Mouse (Mus musculus) cortical plate, adult 2 months (tissue): ENCODE data around the gene Nek2. TPM values are rescaled to one million over a fixed set of nuclear protein-coding genes. Genes with fewer than 3 reads are reported as not detected.

Experiments used
- H3K27ac ChIP-seq: fragments of 200-500 bp; 2 replicates; pipeline ENCODE4 v1.5.1; 2012; ENCODE audit warnings: low read length, control low read depth, inconsistent platforms; ENCODE audit not compliant: insufficient read depth
- H3K4me1 ChIP-seq: fragments of 200-500 bp; 2 replicates; pipeline ENCODE4 v1.6.1; 2011; ENCODE audit warnings: low read length; ENCODE audit not compliant: control insufficient read depth, insufficient read depth
- H3K4me3 ChIP-seq: fragments of 200-500 bp; 2 replicates; pipeline ENCODE4 v1.5.1; 2011; ENCODE audit warnings: mild to moderate bottlenecking, low read length, control low read depth; ENCODE audit not compliant: insufficient read depth
- CTCF ChIP-seq: fragments of 200-500 bp; IDR thresholded peaks from 2 replicates; pipeline ENCODE4 v1.5.1; 2011; ENCODE audit warnings: mild to moderate bottlenecking, control low read depth, low read length; ENCODE audit not compliant: insufficient read depth; ENCODE audit errors: extremely low read depth
- POLR2A ChIP-seq: fragments of 200-500 bp; IDR thresholded peaks from 2 replicates; pipeline ENCODE4 v1.6.1; 2011; ENCODE audit warnings: mild to moderate bottlenecking, low read length, control low read depth; ENCODE audit not compliant: insufficient read depth; ENCODE audit errors: extremely low read depth
- polyA plus RNA-seq: library from polyadenylated mRNA; depleted of rRNA; stranded (reverse); fragments of >200 nt; gene quantifications from 2 replicates; pipeline ENCODE4 v1.2.3, GENCODE M21; 2012

Gene Nek2
- polyA plus RNA-seq, 1 experiment, result 1.2 TPM

GRCm38 (mm10) chr1:191812949-191813691 is 8.1 kb upstream of the Nek2 start:
- Histone ChIP-seq H3K4me3 (no peak overlapping the region), H3K27ac (no peak overlapping the region), H3K4me1 (no peaks in the 10 kb centered on the region)
- TF ChIP-seq CTCF (no peak), POLR2A (no peak)

DNA sequence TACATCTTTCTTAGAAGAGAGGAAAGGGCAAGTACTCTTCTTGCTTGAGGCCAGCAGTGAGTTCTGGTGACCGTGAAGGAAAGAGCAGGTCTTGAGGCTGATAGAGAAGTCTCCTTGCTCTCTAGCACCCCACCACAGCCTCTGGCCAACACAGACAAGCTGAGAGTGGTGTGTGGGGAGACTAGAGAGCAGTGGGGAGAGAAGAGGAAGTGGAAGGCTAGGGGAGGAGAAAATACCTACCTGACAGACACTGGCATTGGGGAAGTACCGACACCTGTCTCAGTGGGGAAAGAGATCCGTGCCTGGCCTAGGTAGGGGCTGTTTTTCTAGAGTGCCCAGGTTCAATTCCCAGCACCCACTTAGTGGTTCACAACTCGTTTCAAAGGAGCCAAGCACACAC is 7.0 kb upstream of the Nek2 start:
- Histone ChIP-seq H3K4me3 (no peak overlapping the region), H3K27ac (no peak overlapping the region), H3K4me1 (no peaks in the 10 kb centered on the region)
- no peak for TF ChIP-seq CTCF

GRCm38 (mm10) chr1:191814935-191815334 is 6.3 kb upstream of the Nek2 start:
- no peak overlapping the region for H3K4me3 ChIP-seq
- no peak for TF ChIP-seq CTCF
- TF ChIP-seq POLR2A, result no peak
- no peak overlapping the region for H3K27ac ChIP-seq
- no peaks in the 10 kb centered on the region for H3K4me1 ChIP-seq

DNA sequence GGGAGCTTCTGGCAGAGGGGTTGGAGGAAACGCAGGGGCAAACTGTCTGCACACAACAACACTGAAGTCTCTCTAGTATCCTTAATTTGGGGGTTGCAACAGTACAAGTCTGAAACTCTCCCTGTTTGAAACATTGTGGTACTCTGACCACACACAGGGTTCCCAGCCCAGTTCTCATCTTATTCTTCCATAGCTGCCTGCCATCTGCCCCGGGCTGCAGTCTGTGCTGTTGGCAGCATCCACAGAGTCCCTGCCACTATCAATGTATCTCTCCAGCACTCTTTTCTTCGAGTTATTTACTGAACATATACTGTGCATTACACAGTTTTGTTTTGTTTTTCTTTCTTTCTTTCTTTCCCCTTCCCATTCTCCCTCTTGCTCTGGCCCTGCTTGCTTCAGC is 4.6 kb upstream of the Nek2 start:
- Histone ChIP-seq H3K4me1 (no peaks in the 10 kb centered on the region), H3K27ac (no peak overlapping the region), H3K4me3 (no peak overlapping the region)
- no peak for TF ChIP-seq POLR2A
- TF ChIP-seq CTCF, result no peak

DNA sequence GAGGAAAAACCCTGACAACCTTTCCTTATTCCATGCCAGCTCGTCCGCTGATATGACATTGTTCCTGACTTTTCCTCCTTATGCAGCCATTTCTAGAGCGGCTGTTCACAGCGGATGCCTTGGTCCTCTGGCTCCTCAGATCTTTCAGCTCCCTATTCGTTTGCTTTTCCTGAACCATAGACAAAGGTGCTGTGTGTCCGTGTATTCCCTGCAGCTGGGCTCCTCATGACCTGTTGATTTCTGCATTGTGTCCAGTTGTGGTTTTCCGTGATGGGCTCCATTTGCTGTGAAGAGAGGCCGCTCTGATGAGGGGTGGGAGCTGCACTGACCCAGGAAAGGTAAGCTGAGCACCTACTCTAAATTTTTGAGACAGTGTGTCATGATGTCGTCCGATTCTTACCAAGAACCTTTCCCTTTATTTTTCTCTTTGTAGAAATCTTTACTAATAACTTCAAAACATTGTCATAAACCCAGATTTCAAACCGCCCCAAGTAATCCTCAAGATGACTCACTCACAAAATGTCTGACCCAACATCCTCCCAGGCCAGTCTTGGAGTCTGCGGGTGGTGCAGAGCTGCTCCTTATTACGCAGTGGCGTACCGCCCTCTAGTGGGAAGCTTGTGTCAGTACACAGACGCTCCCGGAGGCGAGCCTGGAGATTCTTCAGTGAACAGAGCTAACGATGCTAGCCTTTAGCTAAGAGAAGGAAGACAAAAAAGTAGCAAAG is 3.7 kb upstream of the Nek2 start:
- Histone ChIP-seq H3K4me1 (no peaks in the 10 kb centered on the region; the same call in 1 of the 2 replicates), H3K4me3 (no peak overlapping the region), H3K27ac (no peak overlapping the region)
- no peak for TF ChIP-seq POLR2A
- peak; percentile 99 for TF ChIP-seq CTCF

GRCm38 (mm10) chr1:191818145-191818631 is 3.1 kb upstream of the Nek2 start:
- H3K4me3 ChIP-seq, result no peak overlapping the region

GRCm38 (mm10) chr1:191819026-191819425 is 2.2 kb upstream of the Nek2 start:
- no peak overlapping the region for H3K4me3 ChIP-seq
- H3K27ac ChIP-seq, result no peak overlapping the region
- no peaks in the 10 kb centered on the region; the same call in 1 of the 2 replicates for H3K4me1 ChIP-seq
- TF ChIP-seq POLR2A (no peak), CTCF (no peak)

More at GRCm38 (mm10) chr1:191818145-191818631, 3.1 kb upstream of the Nek2 start:
- no peaks in the 10 kb centered on the region; the same call in 1 of the 2 replicates for H3K4me1 ChIP-seq
- TF ChIP-seq POLR2A (no peak), CTCF (no peak)
- H3K27ac ChIP-seq, result no peak overlapping the region

DNA sequence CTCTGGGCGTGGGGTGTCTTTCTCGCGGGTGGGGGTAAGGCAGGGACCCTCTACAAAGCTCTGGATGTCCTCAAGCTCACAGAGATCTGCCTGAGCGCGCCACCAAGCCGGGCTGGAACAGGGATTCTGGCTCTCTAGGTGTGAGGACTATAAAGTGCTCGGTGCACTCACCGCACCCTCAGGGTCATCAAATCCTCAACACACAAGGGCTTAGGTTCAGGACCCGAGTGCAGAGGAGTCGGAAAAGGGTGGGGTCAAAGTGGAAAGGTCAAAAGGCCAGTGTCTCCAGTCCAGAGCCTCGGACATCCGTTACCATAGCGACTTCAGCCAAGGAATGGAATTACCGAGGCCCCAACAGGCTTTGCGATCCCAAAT is 306 bp upstream of the Nek2 start:
- no peak overlapping the region for H3K27ac ChIP-seq
- peak overlapping the region; percentile 43 for H3K4me3 ChIP-seq
- TF ChIP-seq POLR2A (no peak), CTCF (no peak)
- no peaks in the 10 kb centered on the region; the same call in 1 of the 2 replicates for H3K4me1 ChIP-seq

- Histone ChIP-seq H3K4me3 (no peak overlapping the region), H3K27ac (no peak overlapping the region), H3K4me1 (no peaks in the 10 kb centered on the region)
- TF ChIP-seq POLR2A (no peak), CTCF (peak; percentile 58)
Observed at GRCm38 (mm10) chr1:191829124-191829523, 7.9 kb downstream of the Nek2 start.

DNA sequence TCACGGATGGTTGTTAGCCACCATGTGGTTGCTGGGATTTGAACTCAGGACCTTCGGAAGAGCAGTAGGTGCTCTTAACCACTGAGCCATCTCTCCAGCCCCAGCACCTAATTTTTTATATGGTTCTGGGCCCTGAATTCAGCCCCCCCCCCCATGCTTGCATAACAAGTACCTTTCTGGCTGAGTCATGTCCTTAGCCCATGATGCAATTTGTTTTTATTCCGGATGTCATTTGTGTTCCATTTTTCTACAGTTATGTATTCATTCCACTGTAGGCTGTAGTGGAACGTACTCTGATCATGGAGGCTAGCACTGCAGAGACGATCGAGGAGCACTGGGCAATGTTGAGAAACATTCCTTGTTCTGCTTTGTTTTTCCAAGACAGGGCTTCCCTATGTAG is 12.2 kb downstream of the Nek2 start:
- H3K4me3 ChIP-seq, result no peak overlapping the region
- no peak overlapping the region for H3K27ac ChIP-seq
- no peaks in the 10 kb centered on the region for H3K4me1 ChIP-seq
- TF ChIP-seq POLR2A (no peak), CTCF (no peak)
